Mouse (Mus musculus) kidney, adult 2 months (tissue): ENCODE results near the gene Popdc3.

Experiments used
- CTCF ChIP-seq: fragments of 200-500 bp; conservative IDR thresholded peaks from 2 replicates; pipeline ENCODE4 v1.5.1; 2011; ENCODE audit warnings: low read depth, mild to moderate bottlenecking, control low read depth, low read length, moderate library complexity, mixed read lengths; ENCODE audit not compliant: insufficient read depth, insufficient read length
- POLR2A ChIP-seq: fragments of 200-500 bp; IDR thresholded peaks from one replicate; pipeline ENCODE4 v1.6.1; 2011; ENCODE audit warnings: low read depth, low read length, control low read depth

DNA sequence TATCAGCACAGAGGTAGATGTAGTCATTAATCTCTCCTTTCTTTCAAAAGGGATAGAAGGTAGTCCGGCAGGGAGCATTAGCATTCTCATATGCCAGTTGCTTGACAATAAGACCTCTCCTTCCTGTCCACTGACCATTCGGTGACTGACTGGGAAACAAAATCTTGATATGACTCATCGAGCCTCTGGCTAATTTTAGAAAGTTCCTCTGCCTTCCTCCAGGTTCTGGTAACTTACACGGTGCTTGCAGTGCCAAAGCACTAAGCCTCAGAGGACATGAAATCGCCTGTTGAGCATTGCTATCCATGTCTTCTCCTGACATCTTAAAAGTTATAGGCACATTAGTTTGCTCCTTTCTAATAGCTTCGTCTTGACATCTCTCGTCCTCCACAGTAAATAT, 38.8 kb downstream of the Popdc3 start:
- TF ChIP-seq CTCF (no peak), POLR2A (no peak)
